Mouse (Mus musculus) left cerebral cortex, adult 11 months (tissue): ENCODE results near the gene Cyp26b1.

Source experiments
- DNase-seq: peaks from one replicate; pipeline ENCODE4 v3.0.0; 2022; ENCODE audit warnings: low spot score

The Cyp26b1 gene

DNA sequence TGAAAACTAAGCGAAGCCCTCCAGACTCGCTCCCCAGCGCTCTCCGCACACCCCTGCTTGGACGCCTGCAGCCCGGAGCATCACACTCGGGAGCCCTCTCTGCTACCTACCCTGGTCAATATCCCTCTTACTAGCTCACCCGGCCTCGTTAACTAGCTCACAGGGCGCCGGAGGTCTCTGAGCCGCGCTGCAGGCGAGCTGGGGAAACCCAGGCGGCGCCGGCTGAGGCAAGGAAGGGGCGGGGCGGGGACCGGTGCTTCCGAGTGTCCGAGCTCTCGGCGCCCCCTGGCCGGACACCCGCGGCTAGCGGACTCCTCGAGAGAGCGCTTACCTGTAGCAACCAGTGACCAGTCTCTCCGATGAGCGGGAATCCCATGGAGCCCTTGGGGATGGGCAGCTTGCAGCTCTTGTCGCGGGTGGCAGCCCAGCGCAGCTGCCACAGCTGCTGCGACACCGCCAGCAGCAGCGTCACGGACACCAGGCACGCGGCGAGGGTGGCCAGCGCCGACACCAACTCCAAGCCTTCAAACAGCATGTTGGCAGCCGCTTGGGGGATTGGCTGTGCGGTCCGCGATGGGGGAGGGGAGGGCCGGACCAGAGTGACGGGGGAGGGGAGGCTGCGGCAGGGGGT, 6.1 kb downstream of the Cyp26b1 start:
- no peak for DNase-seq

DNA sequence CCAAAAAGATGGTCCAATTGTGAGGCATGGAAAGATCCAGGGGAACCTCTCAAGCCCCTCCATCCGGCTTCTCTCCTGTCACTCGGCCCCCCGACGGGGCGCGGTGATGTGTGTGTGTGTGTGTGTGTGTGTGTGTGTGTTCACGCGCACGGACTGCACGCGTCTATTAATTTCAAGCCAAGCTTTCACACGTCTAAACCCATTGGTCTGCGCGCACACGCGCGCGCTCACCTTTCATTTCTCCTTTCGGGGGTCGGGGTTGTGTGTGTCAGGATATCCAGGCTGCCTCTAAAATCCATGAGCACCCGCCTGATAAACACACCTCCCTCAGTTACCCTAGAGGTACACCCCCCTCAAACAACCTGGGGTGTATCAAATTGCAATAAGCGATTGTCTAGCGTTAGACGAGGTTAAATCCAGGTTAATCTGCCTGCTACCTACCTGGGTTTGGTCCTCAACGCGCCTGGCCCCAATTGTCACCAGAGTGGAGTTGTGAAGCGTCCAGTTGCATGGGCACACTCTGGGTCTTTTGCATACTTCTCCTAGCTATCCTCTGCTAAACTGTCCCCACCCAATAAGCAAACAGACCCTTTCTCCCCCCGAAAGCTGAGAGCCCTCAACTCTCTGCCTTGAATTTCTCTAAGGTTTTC, 7.0 kb downstream of the Cyp26b1 start:
- DNase-seq: no peak

DNA sequence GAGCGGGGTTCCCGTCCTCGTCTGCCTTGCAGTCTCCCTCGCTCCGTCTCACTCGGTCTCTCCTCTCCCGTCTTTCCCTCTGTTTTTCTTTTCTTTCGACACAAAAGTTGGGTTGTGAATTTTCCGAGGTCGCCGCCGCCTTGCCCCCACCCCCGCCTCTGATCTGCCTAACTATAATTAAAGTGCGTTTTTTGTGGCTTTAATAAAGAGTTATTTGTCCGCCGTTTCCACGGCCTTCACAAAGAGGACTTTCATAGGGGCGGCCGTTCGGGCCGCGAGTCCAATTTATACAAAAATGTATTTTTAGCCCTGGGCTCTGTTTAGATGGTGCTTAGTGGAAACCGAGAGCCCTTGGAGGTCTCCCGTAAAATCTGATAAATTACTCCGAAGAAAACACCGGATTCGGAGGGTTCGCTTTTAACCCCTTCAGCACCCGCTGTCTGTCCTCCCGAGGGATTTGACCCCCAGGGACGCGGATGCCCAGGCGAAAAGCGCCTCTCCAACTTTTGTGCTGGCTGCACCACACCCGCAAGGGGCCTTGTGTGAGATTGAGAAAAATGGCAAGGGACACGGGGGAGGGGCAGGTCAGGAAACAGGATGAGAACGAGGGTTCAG, 7.9 kb downstream of the Cyp26b1 start:
- no peak for DNase-seq

DNA sequence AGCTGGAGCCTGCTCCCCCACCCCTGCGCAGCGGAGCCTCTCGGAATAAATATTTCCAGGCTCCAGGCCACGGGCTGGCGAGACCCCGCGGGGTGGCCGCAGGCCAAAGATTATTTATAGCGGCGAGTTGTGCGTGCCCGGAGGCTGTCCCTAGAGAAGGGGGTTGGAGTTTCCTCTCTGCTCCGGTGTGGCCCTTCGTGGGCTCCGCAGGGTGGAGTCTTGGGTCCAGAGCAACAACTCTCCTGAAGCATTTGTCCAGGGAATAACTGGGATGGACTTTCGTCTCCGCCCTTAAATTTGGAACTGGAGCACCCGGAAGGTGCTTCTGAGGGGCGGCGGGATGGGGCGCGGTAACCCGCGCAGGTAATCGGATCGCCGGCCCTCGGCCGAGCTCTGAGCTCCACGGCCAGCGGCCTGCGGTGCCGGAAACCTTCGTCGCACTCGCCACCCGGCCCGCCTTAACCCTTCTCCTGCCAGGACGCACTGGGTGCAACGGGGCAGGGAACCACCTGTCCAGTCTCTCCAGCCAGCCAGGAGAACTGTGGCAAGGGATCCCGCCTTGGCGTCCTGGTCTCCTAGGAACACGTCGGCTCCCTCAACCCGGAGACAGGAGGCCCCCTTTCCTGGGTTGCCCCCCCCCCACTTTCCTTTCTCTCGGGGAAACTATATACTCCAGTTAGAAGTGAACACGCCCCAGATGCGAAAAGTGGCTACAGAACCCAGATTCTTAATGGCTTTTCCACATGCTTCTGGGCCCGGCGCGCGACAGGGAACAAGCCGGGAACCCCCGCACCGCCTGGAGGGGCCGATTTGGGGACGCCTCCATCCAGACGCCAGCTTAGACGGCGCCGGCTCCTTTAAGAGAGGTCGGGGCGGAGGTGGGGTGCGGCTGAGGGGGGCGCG, 8.7 kb downstream of the Cyp26b1 start:
- DNase-seq: no peak

DNA sequence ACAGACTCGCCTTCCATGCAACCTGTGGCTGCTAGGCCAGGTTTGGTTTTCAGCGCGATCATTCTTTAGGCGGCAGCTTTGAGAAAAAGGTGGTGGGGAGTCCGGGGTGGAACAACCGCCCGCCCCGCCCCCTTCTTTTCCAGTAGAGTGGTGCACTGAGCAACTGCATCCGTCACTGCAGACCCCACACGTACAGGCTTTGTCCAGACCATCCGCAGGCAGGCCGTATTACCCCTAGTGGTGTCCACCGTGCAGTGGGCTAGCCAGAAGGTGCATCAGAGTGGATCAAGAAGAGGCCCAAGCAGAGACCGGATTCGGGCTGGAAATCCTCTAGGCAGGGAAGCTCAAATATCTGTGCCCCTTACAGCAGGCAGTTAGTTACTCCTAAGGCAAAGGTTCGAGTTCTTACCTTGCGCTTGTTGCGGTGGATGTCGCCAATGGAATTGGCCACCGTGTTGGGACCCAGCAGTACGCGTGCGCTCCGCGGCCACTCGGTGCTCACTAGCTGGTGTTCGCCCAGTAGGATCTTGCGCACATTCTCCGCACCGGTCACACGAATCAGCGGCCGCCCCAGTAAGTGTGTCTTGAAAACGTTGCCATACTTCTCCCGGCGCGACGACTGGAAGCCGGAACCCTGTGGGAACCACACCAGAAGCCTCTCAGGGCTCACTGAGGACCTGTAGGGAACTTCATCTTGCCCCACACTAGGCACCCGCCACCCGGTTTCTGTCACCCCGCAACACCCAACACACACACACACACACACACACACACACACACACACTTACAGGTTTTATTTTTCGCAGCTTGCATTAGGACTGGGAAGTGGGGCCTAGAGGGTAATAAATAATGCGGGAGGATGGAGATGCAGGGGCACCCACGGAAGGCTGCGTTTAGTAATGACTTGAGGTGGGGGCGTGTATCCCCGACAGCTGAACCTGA, 9.6 kb downstream of the Cyp26b1 start:
- no peak for DNase-seq

DNA sequence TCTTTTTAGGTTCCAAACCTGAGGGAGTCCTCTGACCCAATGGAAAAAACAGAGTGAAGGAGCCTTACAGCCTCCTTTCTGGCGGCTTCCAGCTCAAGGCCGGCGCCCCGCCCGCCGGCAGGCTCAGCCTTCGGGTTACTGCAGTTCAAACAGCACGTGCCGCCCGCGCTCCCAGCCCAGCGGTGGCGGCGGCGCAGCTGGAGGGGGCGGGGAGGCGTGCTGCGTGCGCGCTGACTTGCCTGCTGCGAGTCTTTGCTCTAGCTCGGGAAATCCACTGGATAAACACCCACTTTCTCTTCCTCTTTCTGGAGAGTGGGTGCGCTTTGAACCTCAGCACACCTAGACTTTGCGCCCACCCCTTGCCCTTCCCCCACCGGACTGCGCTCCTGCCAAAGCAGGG, 10.3 kb downstream of the Cyp26b1 start:
- DNase-seq: peak; percentile 56

DNA sequence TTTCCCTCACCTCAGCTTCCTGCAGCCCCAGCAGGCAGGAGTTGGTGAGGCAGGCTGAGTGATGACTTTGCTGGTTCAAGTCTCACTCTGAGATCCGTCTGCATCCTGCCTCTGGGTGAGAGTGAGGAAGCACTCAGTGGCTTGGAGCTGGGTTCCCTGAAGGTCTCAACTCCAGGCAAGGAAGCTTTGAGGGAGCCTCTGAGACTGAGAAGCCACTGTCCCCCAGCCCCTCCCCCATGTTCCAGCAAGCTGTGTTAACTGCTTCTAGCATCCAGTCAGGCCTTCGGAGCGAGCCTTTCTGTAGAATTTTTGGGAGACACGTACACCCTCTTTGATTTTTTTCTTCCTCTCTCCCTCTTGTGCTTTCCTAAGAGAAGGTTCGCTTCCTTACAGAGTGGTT, 10.9 kb downstream of the Cyp26b1 start:
- no peak for DNase-seq

DNA sequence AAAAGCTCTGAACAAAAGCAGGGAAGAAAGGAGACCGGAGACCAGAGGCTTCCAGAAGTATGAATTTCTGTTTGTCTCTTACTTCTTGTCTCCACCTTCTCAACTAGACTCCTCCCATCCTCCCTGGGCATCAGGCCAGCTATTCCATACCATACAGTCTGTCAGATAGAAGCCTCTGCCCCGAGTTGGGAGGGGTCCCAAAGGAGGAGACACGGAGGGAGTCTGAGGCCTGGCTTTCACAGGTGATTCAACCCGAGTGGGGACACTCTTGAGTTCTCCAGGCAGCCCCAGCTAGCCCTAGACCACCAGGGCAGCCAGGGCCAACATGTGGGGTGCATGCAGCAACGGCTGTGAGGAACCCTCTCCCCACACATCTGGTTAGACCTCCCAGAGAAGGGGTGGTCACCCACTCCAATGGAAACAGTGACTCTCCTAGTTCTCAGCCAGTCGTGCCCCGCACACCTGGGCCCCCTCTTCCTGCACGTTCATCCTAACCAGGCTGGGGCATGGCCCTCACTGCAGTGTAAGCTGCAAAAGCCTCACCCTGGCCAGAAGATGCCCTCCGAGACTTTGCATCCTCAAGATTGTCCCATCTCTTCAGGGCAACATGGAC, 11.8 kb downstream of the Cyp26b1 start:
- no peak for DNase-seq

DNA sequence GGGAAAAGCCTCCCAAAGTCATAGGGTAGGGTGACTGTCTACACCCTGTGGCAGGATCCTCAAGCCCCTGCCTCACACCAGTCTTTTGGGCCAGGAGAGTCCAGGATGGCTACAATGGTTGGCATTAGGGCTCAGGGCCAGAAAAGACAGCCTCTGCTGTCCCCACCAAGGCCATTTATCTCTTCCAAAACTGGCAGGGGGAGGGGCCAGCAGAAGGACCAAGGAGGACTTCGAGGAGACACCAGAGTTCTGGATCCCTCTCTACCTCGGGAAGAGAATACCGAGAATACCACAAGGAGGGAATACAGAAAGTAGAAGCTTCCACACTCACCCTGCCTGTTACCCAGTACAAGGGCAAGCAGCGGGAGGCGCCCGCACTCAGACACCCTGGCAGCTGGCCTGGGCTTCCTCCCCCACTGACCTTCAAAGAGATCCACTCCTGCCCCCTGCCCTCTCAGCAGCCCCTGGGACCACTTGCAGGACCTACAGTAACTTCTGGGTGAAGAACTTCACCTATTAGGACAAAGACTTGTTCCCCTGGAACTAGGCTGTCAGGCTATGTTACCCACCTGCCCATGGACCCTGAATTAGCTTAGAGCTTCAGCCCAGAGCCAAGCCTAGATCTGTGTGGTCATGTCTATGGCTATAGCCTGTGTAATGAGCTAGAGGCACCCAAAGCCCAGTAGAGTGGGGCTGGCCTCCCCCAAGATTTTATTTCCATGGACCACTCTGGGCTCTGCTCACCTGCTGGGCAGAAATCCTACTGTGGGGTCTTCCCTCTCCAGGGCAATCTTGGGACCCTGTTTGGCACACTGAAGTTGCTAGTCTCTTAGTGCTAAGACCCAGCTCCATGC, 12.5 kb downstream of the Cyp26b1 start:
- no peak for DNase-seq

DNA sequence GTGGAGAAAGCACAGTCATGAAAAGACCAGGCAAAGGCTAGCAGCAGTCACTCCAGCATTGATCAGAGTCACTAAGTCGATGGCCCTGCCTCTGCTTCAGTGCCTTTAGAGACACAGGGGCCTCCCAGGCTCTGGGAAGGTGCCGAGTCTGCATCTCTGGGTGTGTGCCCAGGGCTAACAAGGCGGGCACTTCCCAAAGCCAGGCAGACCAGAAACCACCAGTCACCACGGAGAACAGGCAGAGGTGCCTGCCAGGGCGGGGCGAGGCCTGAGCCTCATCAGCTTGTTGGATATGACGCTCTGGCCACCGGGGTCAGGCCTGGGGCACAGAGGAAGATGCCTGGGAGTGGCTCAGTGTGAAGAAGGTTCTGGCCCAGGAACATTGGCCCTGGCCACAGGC, 14.2 kb downstream of the Cyp26b1 start:
- DNase-seq: no peak

DNA sequence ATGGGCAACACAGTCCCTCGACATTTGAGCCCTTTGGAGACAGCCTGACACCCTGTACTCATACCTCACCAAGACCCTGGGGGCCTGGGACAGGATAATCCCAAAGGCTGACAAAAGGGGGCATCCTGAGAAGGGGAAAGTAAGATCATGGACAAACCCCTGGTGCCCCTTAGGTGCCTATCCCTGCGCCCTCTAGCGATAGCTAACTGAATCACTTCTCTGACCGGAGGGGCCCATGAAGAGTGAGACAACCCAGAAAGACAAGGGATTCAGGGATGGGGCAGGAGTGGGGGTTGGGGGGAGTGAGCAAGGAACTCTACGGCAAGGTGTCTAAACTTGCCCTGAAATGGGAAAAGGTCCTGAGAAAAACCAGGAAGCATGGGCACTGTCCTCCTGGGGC, 14.8 kb downstream of the Cyp26b1 start:
- DNase-seq: no peak

DNA sequence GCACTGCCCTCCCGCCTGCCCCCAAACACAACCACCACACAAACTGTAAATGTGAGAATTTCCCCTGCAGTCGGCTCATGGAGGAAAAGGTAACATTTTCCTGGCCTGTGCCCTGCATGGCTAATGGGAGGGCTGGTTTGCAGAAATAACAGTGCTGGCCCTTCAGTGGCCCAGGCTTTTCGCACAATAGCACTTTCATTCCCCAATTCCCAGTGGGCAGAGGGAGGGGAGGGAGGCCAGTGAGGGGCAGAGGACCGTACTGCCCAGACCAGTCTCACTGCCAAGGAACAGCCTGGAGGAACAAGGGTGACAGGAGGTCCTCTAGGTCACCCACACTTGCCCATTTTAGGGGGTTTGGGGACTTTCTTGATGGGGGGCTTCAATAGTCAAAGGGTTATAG, 15.8 kb downstream of the Cyp26b1 start:
- no peak for DNase-seq

DNA sequence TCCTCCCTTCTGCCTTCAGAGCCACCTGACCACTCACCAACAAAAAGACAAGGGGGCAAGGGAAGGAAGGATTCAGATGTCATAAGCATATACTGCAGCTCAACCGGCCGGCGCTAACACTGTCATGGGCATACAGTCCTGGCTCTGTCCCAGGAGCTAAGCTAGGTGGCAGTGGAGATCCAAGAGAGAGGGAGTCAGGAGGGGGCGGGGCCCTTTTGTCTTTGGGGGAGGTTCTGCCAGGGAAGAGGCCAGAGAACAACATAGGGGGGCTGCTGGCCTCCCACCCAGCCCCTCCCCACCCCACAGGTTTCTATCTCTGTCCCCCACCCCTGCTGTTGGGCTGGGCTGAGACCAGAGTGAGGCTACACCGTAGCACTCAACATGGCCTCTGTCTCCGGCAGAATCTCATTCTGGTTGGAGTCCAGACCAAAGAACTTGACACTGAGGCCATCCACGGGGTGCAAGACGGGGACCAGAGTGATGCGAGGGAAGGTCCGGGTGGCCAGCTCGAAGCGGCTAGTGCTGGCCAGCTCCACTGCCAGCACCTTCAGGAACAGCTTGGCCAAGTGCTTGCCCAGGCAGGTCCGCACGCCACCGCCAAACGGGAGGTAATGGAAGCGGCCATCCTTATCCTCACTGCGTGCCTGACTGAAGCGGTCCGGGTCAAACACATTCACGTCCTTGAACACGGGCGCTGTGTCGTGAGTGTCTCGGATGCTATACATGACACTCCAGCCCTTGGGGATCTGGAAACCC, 19.6 kb downstream of the Cyp26b1 start:
- no peak for DNase-seq

DNA sequence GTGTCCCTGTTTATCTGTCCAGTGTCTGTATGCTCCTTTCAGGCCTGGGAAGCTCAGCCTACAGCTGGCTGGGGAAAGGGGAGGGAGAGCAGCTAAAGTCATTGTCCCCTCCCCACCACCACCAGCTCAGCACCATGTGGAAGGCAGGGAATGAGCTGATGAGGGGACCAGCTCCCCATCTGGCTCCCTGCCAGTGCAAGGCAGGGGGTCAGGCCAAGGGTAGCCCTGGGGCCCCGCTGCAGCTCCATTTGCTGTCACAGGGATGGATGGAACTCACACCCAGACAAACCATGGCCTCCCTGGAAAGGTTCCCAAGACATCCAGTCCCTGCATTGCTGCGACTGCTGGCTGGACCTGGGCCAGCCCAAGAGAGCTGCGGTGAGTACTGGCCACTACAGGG, 23.7 kb downstream of the Cyp26b1 start:
- DNase-seq: no peak

DNA sequence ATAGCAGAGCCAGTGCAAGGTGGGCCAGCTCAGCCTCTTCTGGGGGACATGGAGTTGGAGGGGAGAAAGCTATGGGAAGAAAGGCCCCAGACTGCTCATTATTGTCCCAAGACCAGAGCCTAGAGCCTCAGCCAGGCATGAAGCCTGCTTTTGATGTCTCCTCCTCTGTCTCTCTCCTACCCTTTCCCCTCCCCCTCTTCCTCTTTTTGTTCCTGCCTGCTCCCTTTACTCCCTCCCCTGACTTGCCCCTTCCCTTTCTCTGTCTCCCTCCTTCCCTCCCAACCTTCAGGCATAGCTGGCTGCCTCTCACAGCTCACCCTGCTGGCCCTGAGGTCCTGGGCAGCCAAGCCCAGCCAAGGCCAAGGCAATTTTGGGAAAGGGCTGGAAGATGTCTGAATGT, 24.1 kb downstream of the Cyp26b1 start:
- no peak for DNase-seq

DNA sequence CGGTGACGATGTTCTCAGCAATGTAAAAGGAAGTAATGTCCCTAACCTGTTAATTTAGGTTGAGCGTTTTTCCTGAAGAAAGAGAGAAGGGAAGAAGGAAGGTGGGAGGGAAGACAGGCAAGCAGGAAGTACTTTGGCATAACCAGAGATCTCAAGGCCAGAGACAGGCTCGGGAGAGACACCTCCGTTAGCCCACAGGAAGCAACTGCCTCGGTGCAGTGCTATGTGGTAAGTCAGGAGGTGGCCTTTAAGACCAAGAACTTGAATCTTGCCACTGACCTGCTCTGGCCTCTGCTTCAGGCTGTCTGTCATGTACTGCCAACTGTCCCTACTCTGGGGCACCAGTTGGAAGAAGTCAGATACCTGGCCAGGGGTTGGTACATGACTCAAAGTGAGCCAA, 24.8 kb downstream of the Cyp26b1 start:
- DNase-seq: no peak

DNA sequence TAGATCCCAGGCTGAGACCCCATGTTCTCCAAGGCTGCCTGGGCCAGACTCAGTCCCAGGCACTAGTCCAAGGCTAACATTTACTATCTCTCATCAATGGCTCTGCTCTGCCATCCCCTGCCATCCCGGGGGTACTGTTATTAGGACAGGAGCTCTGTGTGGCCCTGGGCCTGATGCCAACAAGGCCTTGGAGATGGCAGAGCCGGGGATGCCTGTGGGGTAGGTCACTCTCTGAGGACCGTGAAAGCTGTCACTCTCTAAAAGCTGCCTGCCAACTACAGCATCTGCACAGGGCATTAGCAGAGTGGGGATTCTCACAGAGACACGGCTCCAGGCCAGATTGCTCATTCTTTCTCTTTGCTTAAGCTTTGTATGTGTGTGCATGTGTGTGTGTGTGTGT, 26.0 kb downstream of the Cyp26b1 start:
- no peak for DNase-seq

DNA sequence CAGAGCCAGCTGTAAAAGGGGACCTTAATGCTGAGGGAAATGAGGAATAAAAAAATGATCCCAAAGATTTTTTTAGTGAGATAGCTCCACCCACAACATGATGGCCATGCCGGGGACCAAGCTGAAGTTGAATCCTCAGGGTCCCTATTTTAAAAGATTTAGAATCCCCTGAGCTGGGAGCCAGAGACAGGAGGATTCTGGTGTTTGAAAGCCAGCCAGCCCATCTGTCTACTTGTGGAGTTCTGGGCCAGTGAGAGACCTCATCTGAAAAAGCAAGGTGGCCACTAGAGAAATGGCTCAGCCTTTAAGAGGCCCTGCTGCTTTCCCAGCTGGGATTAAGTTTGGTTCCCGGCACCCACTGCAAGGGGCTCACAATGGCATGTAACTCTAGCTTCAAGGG, 26.9 kb downstream of the Cyp26b1 start:
- DNase-seq: no peak

DNA sequence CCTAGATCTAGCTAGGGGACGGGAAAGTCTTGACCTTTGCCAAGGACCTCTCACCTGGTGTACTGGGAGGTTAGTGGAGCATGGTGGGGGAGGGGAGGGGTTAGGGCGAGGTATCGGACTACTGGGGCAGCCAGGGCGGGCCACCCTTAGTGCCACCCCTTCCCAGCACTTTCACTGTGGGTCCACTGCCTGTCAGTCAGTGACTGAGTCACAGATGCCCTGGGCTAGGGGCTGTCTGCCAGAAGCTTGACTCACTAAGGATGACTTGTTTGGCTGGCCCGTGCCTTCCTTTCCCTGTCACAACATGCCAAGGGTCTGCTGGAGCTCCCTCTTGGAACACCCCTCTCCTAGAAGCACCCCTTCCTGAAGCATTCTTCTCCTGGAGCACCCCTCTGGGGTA, 28.5 kb downstream of the Cyp26b1 start:
- DNase-seq: no peak

DNA sequence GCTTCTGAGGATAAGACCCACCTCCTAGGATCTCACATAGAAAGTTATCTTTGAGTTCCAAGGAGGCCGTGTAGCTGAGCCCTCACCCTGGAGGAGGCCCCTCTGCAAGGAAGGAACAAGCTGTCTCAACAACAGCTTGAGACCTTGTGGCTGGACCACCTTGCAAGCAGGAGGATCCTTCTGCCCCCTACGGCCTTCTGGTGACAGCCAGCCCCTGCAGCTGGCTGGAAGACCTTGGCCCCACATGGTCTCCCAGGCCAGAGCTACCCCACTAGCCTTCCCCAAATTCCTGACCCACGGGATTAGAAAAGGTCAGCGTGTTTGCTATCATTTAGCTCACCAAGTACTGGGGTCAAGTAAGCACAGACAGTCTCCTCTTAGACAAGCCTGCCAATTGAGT, 30.8 kb downstream of the Cyp26b1 start:
- no peak for DNase-seq
